In genomic region chr8:104602468-104603244, GRCm38 (mm10) we compare ENCODE assay signal across 8 mouse cellular contexts. TPM values are rescaled to one million over a fixed set of nuclear protein-coding genes. Genes with fewer than 3 reads are reported as not detected.
DNase-seq lines count a peak whose midpoint lies in the region; ATAC-seq lines count a peak whose summit lies in the region.

No protein-coding gene starts in this region.

- no peaks in the 10 kb centered on the region for H3K36me3 ChIP-seq in intestine, embryonic 14.5 days (ENCODE audit: control insufficient read depth, insufficient read depth, low read length)

- no peak overlapping the region for H3K27ac ChIP-seq in intestine, embryonic 14.5 days (ENCODE audit: low read depth)

- peak; percentile 74 to 77 for DNase-seq in adrenal gland, adult 18-20 months (ENCODE audit: low spot score in 2 of 2)
- peak; percentile 97 for DNase-seq in embryo, embryonic 10.5 days (ENCODE audit: low spot score)
- DNase-seq in gastrocnemius, postnatal 25 days: peak; percentile 80
- peak; percentile 91 for DNase-seq in intestine, embryonic 14.5 days (ENCODE audit: low spot score)
- peak; percentile 85 to 87 for DNase-seq in left cerebral cortex, postnatal 10 days (ENCODE audit: extremely low spot score in 1 of 2, low spot score in 2 of 2)
- peak; percentile 81 for DNase-seq in right cerebral cortex, postnatal 14 days
- DNase-seq in urinary bladder, postnatal 4 days (ENCODE audit: low spot score in 2 of 2): peak; percentile 78 to 85

- peak; percentile 88 for ATAC-seq in intestine, embryonic 14.5 days (replicated peaks; ENCODE audit: low FRiP score, low TSS enrichment, low read depth)
- peak; percentile 98 for ATAC-seq in megakaryocyte-erythroid progenitor cell, adult 5-6 weeks (replicated peaks; ENCODE audit: low FRiP score, low TSS enrichment, poor library complexity, severe bottlenecking)

- peak overlapping the region; percentile 19 for H3K4me3 ChIP-seq in intestine, embryonic 14.5 days (ENCODE audit: low read depth, low read length)

- H3K27me3 ChIP-seq in intestine, embryonic 14.5 days (replicated peaks; ENCODE audit: control insufficient read depth, insufficient read depth, low read length): 0 out of 2 replicates have a peak, but pooled peaks cover 5% of the 10 kb centered on the region

- H3K4me1 ChIP-seq in intestine, embryonic 14.5 days (replicated peaks; ENCODE audit: control insufficient read depth, insufficient read depth, low read length): peaks cover 15% of the 10 kb centered on the region

- WGBS in intestine, embryonic 14.5 days: 20% methylated on average over 21 of the region's 21 CpGs

- H3K9me3 ChIP-seq in intestine, embryonic 14.5 days (ENCODE audit: control insufficient read depth, low read length): no peaks in the 10 kb centered on the region

- no peak overlapping the region for H3K9ac ChIP-seq in intestine, embryonic 14.5 days (ENCODE audit: low read length)

- peak overlapping the region; percentile 45 for H3K4me2 ChIP-seq in intestine, embryonic 14.5 days (ENCODE audit: low read length)

- intact Hi-C loops in left cerebral cortex, postnatal 10 days (cut with DNase I): loop anchor here (5.0 kb wide), 1 partner anchor 40 kb away; the partner anchor contains the start of gene Ciao2b

RNA-seq across cellular contexts. Expression of gene Pdp2, which starts 11.4 kb away (rescaled TPM):
- 10 to 100 TPM; 34.8 to 34.9 TPM for total RNA-seq in adrenal gland, adult 18-20 months (2021)
- 1 to 10 TPM; 2.8 to 2.9 TPM for total RNA-seq in gastrocnemius, postnatal 25 days (2021)
- polyA plus RNA-seq in intestine, embryonic 14.5 days (2014; fragmentation: Nextera tagmentation; extraction: Ambion mirVana): 13.4 and 14.9 TPM in 2 replicates
- total RNA-seq in left cerebral cortex, postnatal 10 days (2021): 10 to 100 TPM; 10.1 to 10.4 TPM
- total RNA-seq in megakaryocyte-erythroid progenitor cell, adult 5-6 weeks (2014; fragmentation: Nextera tagmentation): 8.6 and 9.5 TPM in 2 replicates
- total RNA-seq in megakaryocyte-erythroid progenitor cell, adult 5-6 weeks (2017): 10.2 and 10.4 TPM in 2 replicates

RNA-seq across cellular contexts. Expression of gene Cdh16, which starts 21.5 kb away (rescaled TPM):
- under 1 TPM in 1 of 2 experiments, not detected in 1; 0.86 TPM for total RNA-seq in adrenal gland, adult 18-20 months (2021)
- not detected for total RNA-seq in gastrocnemius, postnatal 25 days (2021)
- polyA plus RNA-seq in intestine, embryonic 14.5 days (2014; fragmentation: Nextera tagmentation; extraction: Ambion mirVana): 0.15 and 0.42 TPM in 2 replicates
- total RNA-seq in left cerebral cortex, postnatal 10 days (2021): not detected
- total RNA-seq in megakaryocyte-erythroid progenitor cell, adult 5-6 weeks (2014; fragmentation: Nextera tagmentation): not detected in 2 replicates
- total RNA-seq in megakaryocyte-erythroid progenitor cell, adult 5-6 weeks (2017): not detected in 2 replicates

RNA-seq across cellular contexts. Expression of gene Rrad, which starts 28.5 kb away (rescaled TPM):
- 1 to 10 TPM; 2.7 to 9.4 TPM for total RNA-seq in adrenal gland, adult 18-20 months (2021)
- 1 to 10 TPM; 3.8 to 6.2 TPM for total RNA-seq in gastrocnemius, postnatal 25 days (2021)
- polyA plus RNA-seq in intestine, embryonic 14.5 days (2014; fragmentation: Nextera tagmentation; extraction: Ambion mirVana): 3.8 and 4.0 TPM in 2 replicates
- 1 to 10 TPM; 4.9 to 5.3 TPM for total RNA-seq in left cerebral cortex, postnatal 10 days (2021)
- 1.1 TPM in 1 of 2 replicates, not detected in the other for total RNA-seq in megakaryocyte-erythroid progenitor cell, adult 5-6 weeks (2014; fragmentation: Nextera tagmentation)
- total RNA-seq in megakaryocyte-erythroid progenitor cell, adult 5-6 weeks (2017): 0.19 and 0.94 TPM in 2 replicates

RNA-seq across cellular contexts. Expression of gene Ciao2b, which starts 39.1 kb away (rescaled TPM):
- total RNA-seq in adrenal gland, adult 18-20 months (2021): 10 to 100 TPM; 40.7 to 50.0 TPM
- 10 to 100 TPM; 27.3 to 33.1 TPM for total RNA-seq in gastrocnemius, postnatal 25 days (2021)
- polyA plus RNA-seq in intestine, embryonic 14.5 days (2014; fragmentation: Nextera tagmentation; extraction: Ambion mirVana): 86.7 and 92.2 TPM in 2 replicates
- total RNA-seq in left cerebral cortex, postnatal 10 days (2021): 10 to 100 TPM; 28.5 to 30.7 TPM
- total RNA-seq in megakaryocyte-erythroid progenitor cell, adult 5-6 weeks (2014; fragmentation: Nextera tagmentation): 51.5 and 66.1 TPM in 2 replicates
- total RNA-seq in megakaryocyte-erythroid progenitor cell, adult 5-6 weeks (2017): 26.4 and 27.7 TPM in 2 replicates
